Mouse (Mus musculus) testis, adult 2 months (tissue): Measurements from ENCODE around the gene Ralgapa1. TPM values are rescaled to one million over a fixed set of nuclear protein-coding genes. Genes with fewer than 3 reads are reported as not detected.
A peak's percentile ranks its signal among the peaks of the same experiment; 100 is the strongest.

Experiments
- H3K27ac ChIP-seq: fragments of 200-500 bp; 2 replicates; pipeline ENCODE4 v1.5.1; 2012; ENCODE audit warnings: low read depth, low read length; ENCODE audit not compliant: control insufficient read depth, insufficient read depth
- H3K27me3 ChIP-seq: fragments of 200-500 bp; 2 replicates; pipeline ENCODE4 v1.6.1; 2012; ENCODE audit warnings: mild to moderate bottlenecking, low read length, moderate library complexity; ENCODE audit not compliant: control insufficient read depth, insufficient read depth
- H3K36me3 ChIP-seq: fragments of 200-500 bp; 2 replicates; pipeline ENCODE4 v1.6.1; 2012; ENCODE audit warnings: mild to moderate bottlenecking, low read length; ENCODE audit not compliant: control insufficient read depth, insufficient read depth
- H3K4me1 ChIP-seq: fragments of 200-500 bp; 2 replicates; pipeline ENCODE4 v1.6.1; 2012; ENCODE audit warnings: low read length; ENCODE audit not compliant: control insufficient read depth, insufficient read depth
- H3K4me3 ChIP-seq: fragments of 200-500 bp; 2 replicates; pipeline ENCODE4 v1.5.1; 2012; ENCODE audit warnings: low read depth, mild to moderate bottlenecking, low read length, moderate library complexity, mixed read lengths; ENCODE audit not compliant: control insufficient read depth
- CTCF ChIP-seq: fragments of 200-500 bp; IDR thresholded peaks from 2 replicates; pipeline ENCODE4 v1.5.1; 2012; ENCODE audit warnings: low read depth, mild to moderate bottlenecking, inconsistent platforms, low read length, moderate library complexity; ENCODE audit not compliant: control insufficient read depth, insufficient read depth, insufficient replicate concordance
- POLR2A ChIP-seq: fragments of 200-500 bp; IDR thresholded peaks from 2 replicates; pipeline ENCODE4 v1.6.1; 2012; ENCODE audit warnings: low read depth, mild to moderate bottlenecking, inconsistent platforms, low read length, moderate library complexity; ENCODE audit not compliant: control insufficient read depth
- polyA plus RNA-seq: library from polyadenylated mRNA; depleted of rRNA; stranded (reverse); fragments of >200 nt; gene quantifications from 2 replicates; pipeline ENCODE4 v1.2.3, GENCODE M21; 2012; rRNA removed

Ralgapa1 gene
- 32.3 and 35.5 TPM in 2 replicates for polyA plus RNA-seq

DNA sequence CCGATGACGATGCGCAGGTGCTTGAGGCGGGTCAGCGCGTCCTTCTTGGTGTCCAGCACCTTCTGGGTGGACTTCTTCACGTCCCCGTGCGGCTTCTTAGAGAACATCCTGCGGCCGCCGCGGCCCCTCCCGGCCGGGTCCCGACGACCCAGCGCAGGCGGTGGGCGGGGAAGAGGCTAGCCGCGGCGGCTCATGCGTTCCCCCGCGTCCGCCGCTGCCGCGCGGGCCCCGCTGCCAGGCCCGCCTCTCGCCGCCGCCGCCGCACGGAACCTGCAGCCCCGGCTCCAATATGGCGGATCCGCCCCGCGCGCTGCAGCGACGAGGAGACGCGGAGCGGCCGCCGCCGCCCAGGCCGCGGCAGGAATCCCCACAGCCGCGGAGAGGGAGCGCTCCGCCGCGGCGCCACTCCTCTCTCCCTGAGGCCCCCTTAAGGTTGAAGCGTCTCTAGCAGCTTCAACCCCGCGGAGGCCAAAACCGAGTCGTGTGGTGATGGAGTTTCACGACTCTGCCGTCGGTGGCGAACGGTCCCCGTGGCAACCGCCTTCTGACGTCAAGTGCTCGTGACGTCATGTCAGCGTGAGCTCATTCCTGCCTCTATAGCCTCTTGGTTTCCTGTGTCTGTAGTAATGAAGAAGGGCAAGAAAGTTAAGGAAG lies at the start of gene Ralgapa1:
Ralgapa1 (minus strand) TSS at position 507 of the 654 bp plus-strand sequence.
- TF ChIP-seq POLR2A (peak; percentile 77), CTCF (no peak)
- Histone ChIP-seq H3K27ac (peak within 1 kb of the TSS; percentile 99), H3K27me3 (no peaks in the 10 kb centered on the region), H3K4me3 (peak within 1 kb of the TSS; percentile 98), H3K4me1 (peaks cover 4% of the 10 kb centered on the region), H3K36me3 (no peaks in the 10 kb centered on the region)

DNA sequence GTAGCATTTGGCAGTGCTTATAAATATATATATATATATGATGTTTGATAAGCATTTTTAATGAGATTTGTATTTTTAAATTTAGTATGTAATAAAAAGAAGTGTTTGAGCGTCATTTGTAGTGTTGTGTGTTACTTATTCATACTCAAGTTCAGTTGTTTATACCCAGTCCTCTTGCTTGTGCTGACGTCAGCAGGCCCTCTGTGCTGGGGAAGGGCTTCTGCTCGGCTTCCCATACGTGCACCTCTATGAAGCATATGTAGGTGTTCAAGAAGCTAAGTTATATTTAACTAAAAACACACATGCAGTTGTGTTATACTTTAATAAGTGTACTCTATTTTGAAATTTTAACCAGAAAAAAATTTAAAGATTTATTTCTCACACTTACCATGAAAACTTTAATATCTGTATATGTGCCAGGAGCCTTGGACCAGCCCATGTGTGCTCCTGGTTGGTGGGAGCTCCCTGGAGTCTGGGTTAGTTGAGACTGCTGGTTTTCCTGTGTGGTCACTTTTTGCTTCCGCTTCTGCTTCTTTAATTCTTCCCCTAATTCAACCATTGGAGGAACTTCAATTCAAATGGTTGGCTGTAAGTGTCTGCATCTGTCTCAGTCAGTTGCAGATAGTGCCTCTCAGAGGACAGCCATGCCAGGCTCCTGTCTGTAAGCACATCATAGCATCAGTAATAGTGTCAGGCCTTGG lies 48.8 kb upstream of the Ralgapa1 start:
- Histone ChIP-seq H3K36me3 (no peaks in the 10 kb centered on the region), H3K4me3 (no peak overlapping the region), H3K27me3 (no peaks in the 10 kb centered on the region), H3K4me1 (no peaks in the 10 kb centered on the region), H3K27ac (no peak overlapping the region)
- no peak for TF ChIP-seq CTCF

DNA sequence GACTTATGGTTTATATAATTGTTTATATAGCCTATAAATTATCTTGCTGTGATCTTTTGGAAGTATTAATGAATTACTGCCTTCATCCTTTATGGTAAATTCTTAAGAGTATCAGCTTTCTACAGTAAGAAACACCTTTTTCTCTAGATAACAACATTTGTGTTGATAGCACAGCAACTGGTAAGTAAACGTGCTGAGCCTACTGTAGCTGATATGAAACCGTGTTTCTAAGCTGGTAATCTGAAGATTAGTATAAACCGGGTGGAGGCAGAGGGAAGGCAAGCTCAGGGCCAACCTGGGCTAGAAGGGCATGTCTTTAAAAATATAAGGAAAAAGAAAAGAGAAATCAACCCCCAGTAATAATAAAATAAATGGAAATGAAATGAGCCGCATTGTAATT lies 46.8 kb upstream of the Ralgapa1 start:
- Histone ChIP-seq H3K4me3 (no peak overlapping the region), H3K27me3 (no peaks in the 10 kb centered on the region), H3K4me1 (no peaks in the 10 kb centered on the region), H3K36me3 (no peaks in the 10 kb centered on the region), H3K27ac (no peak overlapping the region)
- TF ChIP-seq CTCF (no peak), POLR2A (no peak)

DNA sequence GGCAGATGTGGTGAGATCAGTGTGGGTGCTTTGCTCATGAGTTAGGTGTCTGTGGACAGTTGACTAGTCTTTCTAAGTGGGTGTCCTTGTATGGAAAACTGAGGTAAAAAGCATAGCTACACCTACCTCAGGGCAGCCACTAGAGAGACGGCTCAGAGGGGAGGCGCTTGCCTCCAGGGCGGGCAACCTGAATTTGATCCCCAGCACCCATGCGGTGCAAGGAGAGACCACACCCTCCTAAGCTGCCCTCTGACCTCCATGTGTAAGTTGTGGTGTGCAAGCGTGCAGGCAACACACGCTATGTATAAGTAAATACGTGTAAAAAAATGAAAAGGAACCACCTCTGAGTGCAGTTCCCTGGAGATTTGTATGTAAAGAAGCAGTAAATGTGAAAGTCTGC lies 39.7 kb upstream of the Ralgapa1 start:
- Histone ChIP-seq H3K36me3 (no peaks in the 10 kb centered on the region), H3K27ac (no peak overlapping the region), H3K4me1 (peaks cover 2% of the 10 kb centered on the region; the same call in 1 of the 2 replicates), H3K4me3 (no peak overlapping the region), H3K27me3 (no peaks in the 10 kb centered on the region)
- TF ChIP-seq CTCF (no peak), POLR2A (no peak)

DNA sequence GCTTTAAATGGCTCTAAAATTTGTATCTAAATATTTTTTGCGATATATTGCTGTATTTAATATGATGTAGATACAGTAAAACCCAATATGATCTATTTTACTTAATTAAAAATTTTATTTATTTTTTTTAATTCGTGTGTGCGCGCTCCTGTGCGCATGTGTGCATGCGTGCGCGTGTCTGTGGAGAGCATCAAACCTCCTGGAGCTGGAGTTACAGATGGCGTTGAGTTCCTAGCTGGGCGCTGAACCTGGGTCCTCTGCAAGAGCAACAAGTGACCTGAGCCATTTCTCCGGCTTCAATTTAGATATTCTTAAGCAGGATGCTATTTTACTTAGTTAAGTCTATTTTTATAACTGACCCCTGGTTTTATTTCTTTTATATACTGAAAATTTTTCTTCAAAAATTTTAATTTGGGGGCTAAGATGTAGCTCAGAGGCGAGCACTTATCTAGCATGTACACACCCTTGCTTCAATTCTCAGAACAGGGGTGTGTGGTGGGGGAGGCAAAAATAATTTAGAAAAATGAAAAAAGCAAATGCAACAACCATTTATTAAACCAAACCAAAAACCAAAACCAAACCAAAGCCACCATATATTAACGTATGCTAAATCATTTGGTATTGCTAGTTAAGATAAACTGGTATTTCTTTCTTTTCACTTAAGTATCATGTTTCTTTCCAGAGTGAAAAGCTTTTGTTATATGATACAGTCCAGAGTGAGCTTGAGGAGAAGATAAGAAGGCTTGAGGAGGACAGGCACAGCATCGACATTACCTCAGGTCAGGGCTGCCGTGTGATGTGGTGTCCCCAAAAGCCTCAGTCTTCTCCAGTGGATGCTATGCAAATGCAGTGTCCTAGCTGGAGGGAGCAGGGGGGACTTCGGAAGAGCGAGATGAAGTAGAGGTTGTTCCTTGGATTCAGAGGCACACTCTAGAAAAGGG lies 38.7 kb upstream of the Ralgapa1 start:
- Histone ChIP-seq H3K36me3 (no peaks in the 10 kb centered on the region), H3K4me3 (no peak overlapping the region), H3K27me3 (no peaks in the 10 kb centered on the region), H3K27ac (no peak overlapping the region), H3K4me1 (peaks cover 2% of the 10 kb centered on the region; the same call in 1 of the 2 replicates)
- TF ChIP-seq POLR2A (no peak), CTCF (no peak)

DNA sequence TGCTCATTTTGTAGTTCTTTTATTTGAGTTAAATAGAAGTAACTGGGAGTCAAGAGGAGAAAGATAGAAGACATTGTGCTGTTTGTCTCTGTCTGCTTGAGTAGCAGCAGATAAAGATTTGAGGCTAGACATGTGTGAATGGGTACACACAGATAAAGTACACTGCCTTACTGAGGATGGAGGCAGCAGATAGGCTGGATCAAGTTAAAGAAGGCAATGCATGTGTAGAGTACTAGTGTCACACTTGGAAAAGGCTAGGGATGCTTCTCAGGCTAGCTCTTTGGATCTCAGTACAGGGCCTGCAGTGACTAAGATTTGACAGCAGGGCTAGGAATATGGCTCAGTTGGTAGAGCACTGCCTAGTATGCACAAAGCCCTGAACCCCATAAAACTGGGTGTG lies 29.7 kb upstream of the Ralgapa1 start:
- H3K36me3 ChIP-seq: no peaks in the 10 kb centered on the region
- no peaks in the 10 kb centered on the region for H3K27me3 ChIP-seq
- H3K4me1 ChIP-seq: no peaks in the 10 kb centered on the region
- H3K4me3 ChIP-seq: no peak overlapping the region
- H3K27ac ChIP-seq: no peak overlapping the region
- TF ChIP-seq POLR2A (no peak), CTCF (no peak)

DNA sequence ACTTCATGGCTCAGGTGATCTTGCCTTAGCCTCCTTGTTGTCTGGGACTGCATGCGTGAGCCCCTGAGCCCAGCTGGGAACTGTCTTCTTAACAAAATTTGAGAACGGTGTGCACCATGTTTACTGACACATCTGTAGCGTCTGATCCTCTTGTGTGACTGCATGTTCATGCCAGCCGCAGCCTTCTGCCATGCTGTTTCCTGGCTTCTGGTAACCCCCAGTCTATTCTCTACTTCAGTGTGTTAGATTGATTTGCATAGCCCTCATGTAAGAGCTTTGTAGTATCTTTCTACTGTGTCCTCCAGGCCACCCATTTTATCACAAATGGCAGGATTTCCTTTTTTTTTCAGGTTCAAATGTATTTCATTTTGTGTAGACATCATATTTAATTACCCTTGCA lies 26.9 kb upstream of the Ralgapa1 start:
- H3K27me3 ChIP-seq: no peaks in the 10 kb centered on the region
- H3K27ac ChIP-seq: no peak overlapping the region
- H3K4me1 ChIP-seq: no peaks in the 10 kb centered on the region
- no peaks in the 10 kb centered on the region for H3K36me3 ChIP-seq
- TF ChIP-seq CTCF (no peak), POLR2A (no peak)
- H3K4me3 ChIP-seq: no peak overlapping the region
